In genomic region chr5:24821403-24821841, GRCm38 (mm10) we compare ENCODE assay signal across 10 mouse cellular contexts. TPM values are rescaled to one million over a fixed set of nuclear protein-coding genes. Genes with fewer than 3 reads are reported as not detected.
DNase-seq lines count a peak whose midpoint lies in the region; ATAC-seq and TF ChIP-seq lines count a peak whose summit lies in the region.
"Had no signal": no experiment of that assay in that cellular context is flagged by ENCODE, and none has a peak within 500 bp of the region (broad histone marks: within the 10 kb centered on the region; RNA-seq: fewer than 3 reads in every experiment).

No protein-coding gene starts in this region.

- peaks cover 26% of the 10 kb centered on the region for H3K36me3 ChIP-seq in liver, embryonic 12.5 days
- H3K36me3 ChIP-seq in liver, postnatal 0 days (replicated peaks; ENCODE audit: insufficient read depth, low read length) = peaks cover 13% of the 10 kb centered on the region

- no peak for TF ChIP-seq EP300 in liver, postnatal 0 days (IDR thresholded peaks at IDR 0.05; ENCODE audit: low read depth)

- TF ChIP-seq CTCF in liver, postnatal 0 days (IDR thresholded peaks at IDR 0.05; ENCODE audit: low read depth) = no peak

- no peak overlapping the region for H3K4me2 ChIP-seq in liver, embryonic 12.5 days
- no peak overlapping the region for H3K4me2 ChIP-seq in liver, postnatal 0 days (ENCODE audit: low read depth, low read length)

- H3K27me3 ChIP-seq in liver, embryonic 12.5 days (replicated peaks) = no peaks in the 10 kb centered on the region
- H3K27me3 ChIP-seq in liver, postnatal 0 days (ENCODE audit: insufficient read depth, low read length) = no peaks in the 10 kb centered on the region

- H3K4me3 ChIP-seq in liver, embryonic 12.5 days = no peak overlapping the region
- H3K4me3 ChIP-seq in liver, postnatal 0 days (ENCODE audit: low read depth, low read length) = no peak overlapping the region

- H3K4me1 ChIP-seq in liver, embryonic 12.5 days = peaks cover 32% of the 10 kb centered on the region
- H3K4me1 ChIP-seq in liver, postnatal 0 days (ENCODE audit: insufficient read depth) = peaks cover 23% of the 10 kb centered on the region

- H3K27ac ChIP-seq in liver, embryonic 12.5 days = 0 out of 2 replicates have a peak overlapping the region, but pooled peaks have one; percentile 40
- H3K27ac ChIP-seq in liver, postnatal 0 days (ENCODE audit: low read depth) = no peak overlapping the region
- H3K27ac ChIP-seq: kidney, postnatal 0 days had no signal

- H3K9ac ChIP-seq in liver, embryonic 12.5 days = no peak overlapping the region
- no peak overlapping the region for H3K9ac ChIP-seq in liver, postnatal 0 days (replicated peaks)

- no peaks in the 10 kb centered on the region for H3K9me3 ChIP-seq in liver, embryonic 12.5 days (replicated peaks)
- H3K9me3 ChIP-seq in liver, postnatal 0 days (ENCODE audit: low read length) = no peaks in the 10 kb centered on the region

- 0 out of 2 replicates have a peak, but pooled peaks have one; percentile 30 for ATAC-seq in liver, embryonic 12.5 days
- ATAC-seq in liver, postnatal 0 days = peak; percentile 56

- WGBS in liver, embryonic 12.5 days (ENCODE audit: insufficient replicate concordance) = 69% methylated on average over 3 of the region's 3 CpGs
- 73% methylated on average over 3 of the region's 3 CpGs for WGBS in liver, postnatal 0 days (ENCODE audit: insufficient replicate concordance)

- DNase-seq in cerebellum, adult 9-11 months = peak; percentile 31
- no peak for DNase-seq in cerebellum, postnatal 14 days
- DNase-seq in liver (no peak), R1 (ENCODE audit: low read depth, low spot score) (peak; percentile 46)
- DNase-seq in liver, postnatal 0 days = no peak
- no peak for DNase-seq in frontal cortex, postnatal 25 days (ENCODE audit: low spot score in 2 of 2)
- DNase-seq in thymus, postnatal 25 days = no peak
- DNase-seq: gastrocnemius, postnatal 36 days had no signal

RNA-seq across cellular contexts. Expression of gene Rheb, which starts 21.0 kb away (rescaled TPM):
- 110 and 113 TPM in 2 replicates for polyA plus RNA-seq in liver, embryonic 12.5 days (2016; fragmentation: Nextera tagmentation; extraction: Ambion mirVana)
- 79.6 and 80.0 TPM in 2 replicates for polyA plus RNA-seq in liver, postnatal 0 days (2015; fragmentation: Nextera tagmentation; extraction: Ambion mirVana)

Comparison
In these comparisons a context has a peak if more than half of its experiments do, and no peak if none do; other contexts are left out.
1. DNase-seq: peak in cerebellum, adult 9-11 months (single experiment) and R1 (single experiment); none in cerebellum, postnatal 14 days (0 of 2), liver (single experiment), liver, postnatal 0 days (single experiment), frontal cortex, postnatal 25 days (0 of 2) and thymus, postnatal 25 days (single experiment).